Mouse (Mus musculus): ENCODE results near the gene Ear1.
"Not testable (repeated sequence)": the region's sequence is repeated elsewhere in the genome, so short reads cannot be mapped to it uniquely, and the experiment has no call there.

- not testable (repeated sequence) for TF ChIP-seq CTCF, EP300 (IDR thresholded peaks at IDR 0.05)
Observed at GRCm38 (mm10) chr14:43895357-43895756, 20.0 kb upstream of the Ear1 start.
